Mouse (Mus musculus): ENCODE data around the gene Fndc3b.
"Not testable (repeated sequence)": the region's sequence is repeated elsewhere in the genome, so short reads cannot be mapped to it uniquely, and the experiment has no call there.

Gene Fndc3b

GRCm38 (mm10) chr3:27503279-27504038 is 207.6 kb downstream of the Fndc3b start:
- no peak for DNase-seq (ENCODE audit: low spot score)

GRCm38 (mm10) chr3:27495296-27496073 is 215.6 kb downstream of the Fndc3b start:
- no peak for DNase-seq (ENCODE audit: low spot score)

DNA sequence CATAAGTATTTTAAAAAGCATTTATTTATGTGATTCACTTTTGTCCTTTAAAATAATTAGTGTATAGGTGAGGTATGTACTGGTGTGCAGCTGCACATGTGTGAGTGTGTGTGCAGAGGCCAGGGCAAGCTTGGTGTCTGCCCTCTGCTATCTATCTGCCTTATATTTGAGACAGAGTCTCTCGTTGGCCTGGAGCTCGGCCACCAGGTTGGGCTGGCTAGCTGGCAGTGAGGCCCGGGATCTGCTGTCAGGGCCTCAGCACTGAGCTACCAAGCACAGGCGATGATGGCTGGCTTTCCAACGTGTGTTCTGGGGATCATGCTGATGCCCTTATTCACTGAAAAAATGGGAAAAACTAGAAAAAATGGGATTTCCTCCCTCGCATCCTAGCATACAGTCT is 216.4 kb downstream of the Fndc3b start:
- DNase-seq (ENCODE audit: low spot score), result no peak

DNA sequence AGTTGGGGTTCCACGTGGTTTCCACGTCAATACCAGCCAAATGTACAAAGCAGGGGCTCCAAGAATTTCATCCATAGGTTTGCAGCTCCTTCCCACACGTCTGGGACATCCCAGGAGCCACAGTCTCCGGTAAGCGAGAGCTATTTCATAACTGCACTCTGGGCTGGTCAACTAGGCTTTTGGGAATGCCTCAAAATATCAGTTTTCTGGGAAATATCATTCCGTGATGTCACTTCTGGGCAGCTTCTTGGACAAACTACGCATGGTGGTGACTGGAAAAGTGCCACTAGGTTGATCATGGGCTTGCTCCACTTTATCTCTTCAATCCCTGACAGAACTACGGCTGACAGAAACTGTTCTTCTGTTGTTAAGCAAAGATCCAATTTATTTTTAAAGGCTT is 217.0 kb downstream of the Fndc3b start:
- no peak for DNase-seq (ENCODE audit: low spot score)

GRCm38 (mm10) chr3:27491821-27492220 is 219.3 kb downstream of the Fndc3b start:
- DNase-seq (ENCODE audit: low spot score), result no peak

GRCm38 (mm10) chr3:27491367-27491766 is 219.7 kb downstream of the Fndc3b start:
- DNase-seq (ENCODE audit: low spot score), result no peak

DNA sequence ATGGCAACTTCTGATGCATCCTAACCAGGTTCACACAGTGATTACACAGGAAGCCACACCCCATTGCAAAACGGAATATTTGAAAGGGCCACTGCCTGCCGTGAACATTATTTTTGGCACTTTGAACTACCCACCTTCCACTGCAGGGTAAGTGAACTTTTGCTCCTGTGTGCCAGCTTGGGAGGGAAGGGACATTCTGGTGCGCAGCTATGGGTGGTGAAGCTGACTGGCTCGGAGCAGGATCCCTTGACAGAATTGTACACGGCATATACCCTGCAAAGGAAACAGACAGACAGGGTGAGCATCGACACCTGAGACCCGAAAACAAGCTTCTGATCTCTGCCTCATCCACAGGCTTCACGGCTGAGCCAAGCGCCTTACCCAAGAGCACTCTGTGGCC is 220.2 kb downstream of the Fndc3b start:
- no peak for DNase-seq (ENCODE audit: low spot score)

GRCm38 (mm10) chr3:27489550-27489949 is 221.6 kb downstream of the Fndc3b start:
- DNase-seq (ENCODE audit: low spot score), result no peak

- DNase-seq (ENCODE audit: low spot score), result no peak
Observed at GRCm38 (mm10) chr3:27485141-27485540, 226.0 kb downstream of the Fndc3b start.

- DNase-seq (ENCODE audit: low spot score), result no peak
Observed at GRCm38 (mm10) chr3:27484698-27485097, 226.4 kb downstream of the Fndc3b start.

DNA sequence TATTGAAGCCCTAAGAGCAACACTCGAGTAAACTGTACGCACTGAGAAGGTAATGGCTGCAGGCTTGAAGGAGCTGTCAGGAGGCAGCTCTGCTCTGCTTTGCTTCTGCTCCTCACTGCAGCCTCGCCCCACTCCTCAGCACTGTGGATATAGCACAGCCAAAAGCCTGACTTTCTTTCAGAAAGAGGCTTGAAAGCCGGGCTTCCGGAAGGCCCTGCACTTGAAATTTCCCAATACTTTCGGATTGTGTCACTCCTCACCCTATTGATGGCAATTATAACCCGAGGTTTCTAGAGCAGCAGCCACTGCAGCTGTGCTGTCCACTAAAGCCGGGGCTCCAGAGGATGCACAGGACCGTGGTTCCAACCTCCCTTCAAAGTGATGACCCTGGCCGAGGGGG is 227.3 kb downstream of the Fndc3b start:
- no peak for DNase-seq (ENCODE audit: low spot score)

- DNase-seq (ENCODE audit: low spot score), result no peak
Observed at GRCm38 (mm10) chr3:27483321-27483720, 227.8 kb downstream of the Fndc3b start.

GRCm38 (mm10) chr3:27481738-27482137 is 229.4 kb downstream of the Fndc3b start:
- no peak for DNase-seq (ENCODE audit: low spot score)

GRCm38 (mm10) chr3:27479378-27479777 is 231.7 kb downstream of the Fndc3b start:
- DNase-seq (ENCODE audit: low spot score), result no peak

DNA sequence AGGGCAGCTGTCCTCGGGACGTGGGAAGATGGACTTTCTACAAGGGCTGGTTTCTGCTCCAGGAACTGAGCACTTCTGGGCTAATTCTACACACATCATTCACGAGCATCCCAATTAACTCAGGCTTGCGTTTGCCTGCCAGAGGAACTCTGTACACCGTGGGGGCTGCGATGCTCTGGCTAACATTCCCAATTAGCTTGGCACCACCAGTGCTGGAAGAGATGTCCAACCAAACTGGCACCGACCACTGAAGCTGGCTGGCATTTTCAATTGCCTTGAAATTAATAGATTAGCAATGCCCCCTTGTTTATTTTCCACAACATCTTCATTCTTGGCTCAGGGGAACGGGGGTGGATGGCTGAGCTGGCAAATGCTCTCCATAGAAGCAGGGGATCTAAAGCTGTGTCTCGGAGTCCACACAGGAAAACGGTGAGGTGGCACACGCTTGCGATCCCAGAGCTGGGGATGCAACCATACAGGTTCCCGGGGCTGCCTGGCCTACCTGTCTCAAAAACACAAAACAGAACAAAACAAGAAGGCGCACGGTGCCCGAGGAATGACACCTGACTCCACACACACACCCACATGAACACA is 232.4 kb downstream of the Fndc3b start:
- no peak for DNase-seq (ENCODE audit: low spot score)

GRCm38 (mm10) chr3:27477749-27478148 is 233.4 kb downstream of the Fndc3b start:
- not testable (repeated sequence) for DNase-seq (ENCODE audit: low spot score)

DNA sequence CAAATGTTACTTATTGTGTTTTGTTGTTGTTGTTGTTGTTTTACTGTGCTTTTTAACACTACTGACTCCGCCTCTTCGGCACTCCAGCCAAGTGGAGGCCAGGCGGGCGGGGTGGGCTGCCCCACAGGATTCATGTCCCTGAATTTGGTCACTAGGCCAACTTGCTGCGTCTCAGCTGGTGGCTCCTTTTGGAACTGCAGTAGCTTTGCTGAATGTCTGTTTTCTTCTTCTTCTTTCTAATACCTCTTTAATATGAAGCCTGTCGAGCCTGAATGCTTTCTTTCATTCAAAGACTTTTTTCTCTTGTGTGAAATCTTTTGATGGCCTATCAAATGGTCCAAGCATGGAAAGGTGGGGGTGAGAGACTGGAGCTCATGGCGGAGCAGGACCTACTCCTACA is 235.2 kb downstream of the Fndc3b start:
- DNase-seq (ENCODE audit: low spot score), result no peak

- DNase-seq (ENCODE audit: low spot score), result no peak
Observed at GRCm38 (mm10) chr3:27473801-27474599, 237.1 kb downstream of the Fndc3b start.

- DNase-seq (ENCODE audit: low spot score), result no peak
Observed at GRCm38 (mm10) chr3:27472846-27473245, 238.3 kb downstream of the Fndc3b start.

GRCm38 (mm10) chr3:27470781-27471180 is 240.3 kb downstream of the Fndc3b start:
- DNase-seq (ENCODE audit: low spot score), result peak; percentile 12

- DNase-seq (ENCODE audit: low spot score), result no peak
Observed at GRCm38 (mm10) chr3:27469971-27470370, 241.1 kb downstream of the Fndc3b start.

DNA sequence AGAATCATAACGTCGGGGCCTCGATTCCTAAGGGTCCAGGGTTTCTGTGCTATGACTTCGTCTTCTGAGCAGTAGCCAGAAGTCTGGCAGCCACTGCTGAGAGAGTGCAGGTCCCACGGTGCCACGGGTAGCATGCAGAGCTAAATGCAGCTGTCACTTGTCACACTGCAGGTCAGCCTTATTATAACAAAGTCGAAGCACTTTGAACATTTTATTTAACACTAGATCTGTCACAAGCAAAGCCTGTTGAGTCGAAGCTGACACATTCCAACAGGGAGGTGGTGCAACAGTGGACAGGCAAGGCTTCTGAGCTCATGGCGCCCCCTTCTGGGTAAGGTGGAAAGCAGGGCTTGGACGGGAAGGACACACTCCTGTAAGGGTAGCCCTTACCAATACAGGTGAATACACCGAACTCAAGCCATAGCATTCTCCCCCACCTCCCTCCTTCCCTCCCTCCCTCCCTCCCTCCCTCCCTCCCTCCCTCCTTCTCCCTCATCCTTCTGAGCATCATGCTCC is 243.5 kb downstream of the Fndc3b start:
- no peak for DNase-seq (ENCODE audit: low spot score)

Data from MN1 (cell line).